Mouse (Mus musculus) kidney, adult 8-10 months (tissue): ENCODE measurements at regions not wholly inside any gene's neighbourhood (a gene's known extent, or its start where the extent isn't known, plus 50 kb on each side); places are given as distances from the start of the nearest gene placed in this dataset.
"Not testable (repeated sequence)": the region's sequence is repeated elsewhere in the genome, so short reads cannot be mapped to it uniquely, and the experiment has no call there.

Experiments used
- DNase-seq, 2 experiments: peaks; one replicate each; pipeline ENCODE4 v3.0.0; 2022

DNA sequence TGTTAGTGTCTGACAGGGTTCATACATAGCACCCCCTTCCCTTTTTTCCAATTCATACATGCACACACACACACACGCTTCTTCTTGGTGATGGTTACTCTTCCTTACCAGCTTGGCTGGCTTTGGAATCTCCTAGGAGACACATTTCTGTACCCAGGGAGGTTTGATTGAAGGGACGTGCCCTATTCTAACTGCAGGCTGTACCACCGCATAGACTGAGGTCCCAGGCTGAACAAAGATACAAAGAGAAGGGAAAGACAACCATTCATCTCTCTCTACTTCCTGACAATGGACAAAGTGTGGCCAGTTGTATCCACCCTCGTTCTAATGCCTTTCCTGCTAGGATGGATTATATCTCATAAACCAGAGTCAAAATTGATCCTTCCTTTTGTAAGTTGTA, 100.0 kb downstream of the Raet1d start:
- not testable (repeated sequence) for DNase-seq

- DNase-seq: not testable (repeated sequence)
These were observed 100.6 kb downstream of the Raet1d start for GRCm38 (mm10) chr10:22460818-22461479.

DNA sequence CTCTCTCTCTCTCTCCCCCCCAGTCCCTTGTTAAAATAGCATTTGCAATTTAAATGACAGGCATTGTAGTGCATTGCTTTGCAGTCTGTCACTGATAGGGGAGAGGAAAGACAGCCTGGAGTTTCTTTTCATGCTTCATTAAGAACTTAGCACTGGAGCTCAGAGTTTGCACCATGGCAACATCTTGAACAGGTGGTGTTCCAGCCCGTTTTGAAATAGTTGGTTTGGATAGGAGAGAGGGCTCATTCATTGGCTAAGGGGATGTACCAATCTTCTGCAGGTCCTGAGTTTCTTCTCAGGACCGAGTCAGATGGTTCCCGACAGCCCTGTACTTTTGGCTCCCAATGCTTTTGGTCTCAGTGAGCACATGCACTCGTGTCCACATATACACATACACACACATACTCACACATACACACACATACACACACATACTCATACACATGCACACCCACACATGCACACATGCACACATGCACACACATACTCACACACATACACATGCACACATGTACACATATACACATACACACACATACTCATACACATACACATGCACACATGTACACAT, 101.2 kb downstream of the Raet1d start:
- not testable (repeated sequence) for DNase-seq

GRCm38 (mm10) chr10:22471722-22472330, 111.5 kb downstream of the Raet1d start:
- DNase-seq: peak in 1 of 2 experiments; percentile 10

- peak; percentile 16 to 21 for DNase-seq
These were observed 119.5 kb downstream of the Raet1d start for GRCm38 (mm10) chr10:22479860-22480259.

DNA sequence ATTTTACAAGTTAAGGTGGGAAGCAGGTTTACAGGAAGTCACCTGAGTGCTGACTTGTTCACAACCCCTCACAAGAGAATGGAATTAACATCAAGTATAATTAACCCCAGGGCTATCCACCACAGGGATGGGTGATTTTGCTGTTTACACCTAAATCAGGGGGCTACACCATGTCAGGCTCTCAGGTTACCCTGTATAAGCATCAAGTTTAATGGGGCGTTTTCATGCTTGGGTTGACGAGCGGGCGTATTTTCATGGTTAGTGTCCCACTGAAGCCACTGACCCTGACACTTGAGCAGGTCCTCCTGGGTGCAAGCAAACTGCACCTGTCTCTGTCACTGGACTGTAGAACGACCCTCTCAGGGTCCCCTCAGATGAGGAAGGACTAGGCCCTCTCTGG, 126.7 kb downstream of the Raet1d start:
- DNase-seq: not testable (repeated sequence)

- DNase-seq: not testable (repeated sequence)
These were observed 131.5 kb downstream of the Raet1d start for GRCm38 (mm10) chr10:22491806-22492347.

- no peak for DNase-seq
These were observed 135.7 kb downstream of the Raet1d start for GRCm38 (mm10) chr10:22495975-22496496.
